Mouse (Mus musculus) thymus, adult 2 months (tissue): ENCODE measurements around the gene Cbarp.

Experiments
- CTCF ChIP-seq: fragments of 200-500 bp; IDR thresholded peaks from 2 replicates; pipeline ENCODE4 v1.5.1; 2012; ENCODE audit warnings: mild to moderate bottlenecking, control low read depth, low read length, moderate library complexity, borderline replicate concordance; ENCODE audit not compliant: control insufficient read depth, poor library complexity, insufficient read depth; ENCODE audit errors: extremely low read depth
- POLR2A ChIP-seq: fragments of 200-500 bp; IDR thresholded peaks from 2 replicates; pipeline ENCODE4 v1.6.1; 2012; ENCODE audit warnings: mild to moderate bottlenecking, low read length, control low read depth, moderate library complexity; ENCODE audit not compliant: control insufficient read depth, poor library complexity, insufficient read depth; ENCODE audit errors: extremely low read depth

DNA sequence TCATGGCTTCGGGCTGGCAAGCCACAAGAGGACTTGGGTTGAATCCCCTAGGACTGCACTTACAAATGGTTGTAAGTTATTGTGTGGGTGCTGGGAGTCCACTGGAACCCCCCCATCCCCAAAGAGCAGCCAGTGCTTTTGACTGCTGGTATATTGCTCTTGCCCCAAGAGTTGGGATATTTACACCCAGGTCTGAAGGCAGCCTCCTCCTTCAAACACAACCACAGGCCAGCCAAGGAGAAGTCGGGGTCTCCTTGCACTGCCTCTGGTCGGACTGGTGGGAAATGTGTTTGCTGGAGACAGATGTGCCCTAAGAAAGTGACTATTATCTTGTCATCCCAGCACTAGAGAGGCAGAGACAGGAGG, 21.6 kb upstream of the Cbarp start:
- TF ChIP-seq POLR2A = no peak
- TF ChIP-seq CTCF = no peak
